Mouse (Mus musculus): Measurements from ENCODE around the gene Blvrb. TPM values are rescaled to one million over a fixed set of nuclear protein-coding genes. Genes with fewer than 3 reads are reported as not detected.
"Not testable (repeated sequence)": the region's sequence is repeated elsewhere in the genome, so short reads cannot be mapped to it uniquely, and the experiment has no call there.

Blvrb gene
- polyA plus RNA-seq, 1 experiment, result 15.8 TPM

DNA sequence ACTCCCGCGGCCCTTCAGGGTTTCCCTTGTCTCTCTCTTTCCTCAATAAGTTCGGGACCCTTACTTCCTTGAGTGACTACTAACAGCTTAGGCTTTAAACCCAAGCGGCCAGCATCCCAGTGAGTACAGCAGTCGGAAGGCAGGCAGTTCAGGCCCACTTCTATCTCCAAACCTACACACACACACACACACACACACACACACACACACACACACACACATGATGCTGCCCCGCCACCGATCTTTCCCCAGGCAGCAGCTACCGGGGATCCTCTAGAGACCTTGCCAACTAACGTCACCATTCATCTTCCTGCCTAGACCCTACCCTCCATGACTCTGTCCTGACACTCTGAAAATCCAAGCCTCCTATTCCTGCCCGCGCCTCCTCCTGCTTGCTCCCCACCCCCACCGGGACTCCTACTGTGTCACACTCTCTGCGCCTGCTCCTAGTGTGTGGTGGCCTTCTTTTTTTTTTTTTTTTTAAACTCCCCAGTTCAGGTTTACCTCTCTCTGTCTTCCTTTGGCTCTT is 40.0 kb downstream of the Blvrb start:
- TF ChIP-seq CTCF (IDR thresholded peaks at IDR 0.05; ENCODE audit: extremely low read depth, insufficient read depth, low read length) (no peak), POLR2A (IDR thresholded peaks at IDR 0.05; ENCODE audit: extremely low read depth, insufficient read depth, low read length) (no peak)
- Histone ChIP-seq H3K4me1 (ENCODE audit: control insufficient read depth, insufficient read depth, low read length) (no peaks in the 10 kb centered on the region; the same call in 1 of the 2 replicates), H3K4me3 (ENCODE audit: insufficient read depth, low read length) (peak overlapping the region; percentile 70), H3K27ac (ENCODE audit: insufficient read depth, low read length) (peak overlapping the region; percentile 94)

DNA sequence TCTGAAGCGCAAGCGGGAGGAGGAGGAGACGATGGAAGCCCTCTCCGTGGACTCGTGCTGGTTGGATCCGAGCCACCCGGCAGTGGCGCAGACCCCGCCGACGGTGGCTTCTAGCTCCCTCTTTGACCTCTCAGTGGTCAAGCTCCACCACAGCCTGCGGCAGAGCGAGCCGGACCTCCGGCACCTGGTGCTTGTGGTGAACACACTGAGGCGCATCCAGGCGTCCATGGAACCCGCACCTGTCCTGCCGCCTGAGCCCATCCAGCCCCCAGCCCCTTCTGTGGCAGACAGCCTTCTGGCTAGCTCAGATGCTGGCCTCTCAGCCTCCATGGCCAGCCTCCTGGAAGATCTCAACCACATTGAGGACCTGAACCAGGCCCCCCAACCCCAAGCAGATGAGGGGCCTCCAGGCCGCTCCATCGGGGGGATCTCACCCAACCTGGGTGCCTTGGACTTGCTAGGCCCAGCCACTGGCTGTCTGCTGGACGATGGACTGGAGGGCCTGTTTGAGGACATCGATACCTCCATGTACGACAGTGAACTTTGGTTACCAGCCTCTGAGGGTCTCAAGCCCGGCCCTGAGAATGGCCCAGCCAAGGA is 41.6 kb downstream of the Blvrb start:
- no peak overlapping the region for H3K4me3 ChIP-seq (ENCODE audit: insufficient read depth, low read length)
- H3K4me1 ChIP-seq (ENCODE audit: control insufficient read depth, insufficient read depth, low read length), result no peaks in the 10 kb centered on the region; the same call in 1 of the 2 replicates
- no peak overlapping the region for H3K27ac ChIP-seq (ENCODE audit: insufficient read depth, low read length)
- TF ChIP-seq POLR2A (IDR thresholded peaks at IDR 0.05; ENCODE audit: extremely low read depth, insufficient read depth, low read length), result no peak

DNA sequence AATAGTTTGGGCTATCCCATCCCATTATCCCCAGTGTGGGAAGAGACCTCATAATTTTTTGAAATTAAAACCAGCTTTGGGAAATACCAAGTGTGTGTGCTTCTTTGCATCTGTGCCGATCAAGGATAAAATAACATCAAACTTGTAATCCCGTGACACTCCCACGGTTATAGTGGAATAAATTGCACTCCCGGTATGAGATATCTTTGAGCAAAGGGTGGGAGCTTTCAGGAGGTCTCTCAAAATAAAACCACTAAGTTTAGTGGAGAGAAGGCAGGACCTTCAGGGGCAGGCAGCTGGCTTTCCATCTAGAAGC is 42.4 kb downstream of the Blvrb start:
- Histone ChIP-seq H3K4me1 (ENCODE audit: control insufficient read depth, insufficient read depth, low read length) (no peaks in the 10 kb centered on the region; the same call in 1 of the 2 replicates), H3K4me3 (ENCODE audit: insufficient read depth, low read length) (peak overlapping the region; percentile 45), H3K27ac (ENCODE audit: insufficient read depth, low read length) (peak overlapping the region; percentile 90; the same call in 1 of the 2 replicates)
- TF ChIP-seq POLR2A (IDR thresholded peaks at IDR 0.05; ENCODE audit: extremely low read depth, insufficient read depth, low read length) (no peak), CTCF (IDR thresholded peaks at IDR 0.05; ENCODE audit: extremely low read depth, insufficient read depth, low read length) (no peak)

DNA sequence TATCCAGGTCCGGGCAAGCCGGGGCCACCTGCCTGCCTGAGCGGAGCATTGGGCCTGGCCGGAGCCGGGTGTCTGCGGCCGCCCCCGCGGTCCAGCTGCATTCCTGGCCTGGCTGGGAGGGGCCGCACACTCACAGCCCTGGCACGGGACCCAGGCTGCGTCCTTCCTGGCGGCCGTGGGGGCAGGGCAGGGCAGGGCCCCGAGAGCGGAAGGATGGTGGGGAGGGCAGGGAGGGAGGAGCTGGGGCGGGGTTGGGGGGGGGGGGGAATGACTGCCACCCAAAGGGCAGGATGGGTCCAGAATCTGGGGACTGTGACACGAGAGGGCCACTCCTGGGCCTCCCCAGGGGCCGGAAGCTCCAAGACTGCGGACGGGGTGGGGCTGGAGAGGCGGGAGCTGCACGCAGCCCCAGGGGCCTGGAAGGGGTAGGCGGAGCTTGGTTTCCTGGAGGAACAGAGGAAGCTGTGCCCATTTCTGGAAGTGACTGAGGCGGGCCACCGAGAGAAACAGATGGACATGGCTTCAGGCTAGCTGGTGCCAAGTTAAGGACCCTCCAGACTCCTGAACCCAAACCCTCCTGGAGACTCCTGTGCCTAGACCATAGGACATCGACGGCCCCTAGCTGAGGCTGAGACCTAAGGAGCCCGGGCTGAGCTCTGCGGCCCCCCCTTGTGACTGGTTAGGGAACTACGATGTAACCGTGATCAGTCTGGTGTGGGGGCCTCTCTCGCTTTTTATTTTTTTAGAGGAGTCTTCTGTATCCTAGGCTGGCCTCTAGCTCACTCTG is 43.0 kb downstream of the Blvrb start:
- H3K4me1 ChIP-seq (ENCODE audit: control insufficient read depth, insufficient read depth, low read length), result no peaks in the 10 kb centered on the region; the same call in 1 of the 2 replicates
- peak overlapping the region; percentile 90 for H3K27ac ChIP-seq (ENCODE audit: insufficient read depth, low read length)
- 0 out of 2 replicates have a peak, but pooled peaks have one; percentile 33 for TF ChIP-seq POLR2A (IDR thresholded peaks at IDR 0.05; ENCODE audit: extremely low read depth, insufficient read depth, low read length)
- peak; percentile 47 for TF ChIP-seq CTCF (IDR thresholded peaks at IDR 0.05; ENCODE audit: extremely low read depth, insufficient read depth, low read length)
- H3K4me3 ChIP-seq (ENCODE audit: insufficient read depth, low read length), result peak overlapping the region; percentile 45

DNA sequence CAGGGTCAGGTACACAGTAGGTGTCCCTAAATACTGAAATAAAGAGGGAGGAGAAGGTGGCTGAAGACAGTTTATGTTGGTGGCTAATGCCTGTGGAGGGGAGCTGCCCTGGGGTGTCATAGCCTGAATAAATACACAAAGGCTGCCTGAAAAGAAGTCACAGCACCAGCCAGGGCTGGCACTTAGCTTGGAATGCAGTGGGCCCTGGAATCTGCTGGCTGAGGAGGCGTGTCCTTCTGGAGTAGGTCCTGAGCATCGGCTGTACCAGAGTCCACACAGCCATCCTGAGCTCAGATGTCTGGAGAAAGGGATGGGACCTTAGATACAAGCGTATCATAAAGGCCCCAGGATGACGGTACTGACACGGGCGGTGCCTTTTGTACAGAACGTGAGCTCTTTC is 44.1 kb downstream of the Blvrb start:
- no peak overlapping the region for H3K27ac ChIP-seq (ENCODE audit: insufficient read depth, low read length)
- no peak overlapping the region for H3K4me3 ChIP-seq (ENCODE audit: insufficient read depth, low read length)
- H3K4me1 ChIP-seq (ENCODE audit: control insufficient read depth, insufficient read depth, low read length), result no peaks in the 10 kb centered on the region; the same call in 1 of the 2 replicates
- TF ChIP-seq POLR2A (IDR thresholded peaks at IDR 0.05; ENCODE audit: extremely low read depth, insufficient read depth, low read length), result no peak
- no peak for TF ChIP-seq CTCF (IDR thresholded peaks at IDR 0.05; ENCODE audit: extremely low read depth, insufficient read depth, low read length)

DNA sequence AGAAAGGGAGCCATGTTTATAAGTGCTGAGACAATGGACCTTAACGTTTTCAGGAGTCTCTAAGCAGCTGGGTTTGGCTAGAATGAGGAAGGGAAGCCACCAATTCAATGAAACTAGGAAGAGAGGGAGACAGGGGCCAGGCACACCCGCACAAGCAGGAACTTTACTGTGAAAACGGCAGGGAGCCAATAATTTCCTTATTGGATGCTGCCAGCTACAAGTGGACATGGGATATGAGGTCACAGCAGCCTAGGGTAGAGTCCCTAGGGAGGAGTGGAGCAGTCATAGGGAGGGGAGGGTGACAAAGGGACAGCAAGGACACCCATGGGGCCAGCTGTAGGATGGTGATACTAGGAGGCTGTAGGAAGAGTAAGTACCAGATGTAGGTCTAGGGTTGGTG is 45.2 kb downstream of the Blvrb start:
- H3K4me3 ChIP-seq (ENCODE audit: insufficient read depth, low read length), result no peak overlapping the region
- no peak for TF ChIP-seq CTCF (IDR thresholded peaks at IDR 0.05; ENCODE audit: extremely low read depth, insufficient read depth, low read length)
- no peak for TF ChIP-seq POLR2A (IDR thresholded peaks at IDR 0.05; ENCODE audit: extremely low read depth, insufficient read depth, low read length)
- no peaks in the 10 kb centered on the region; the same call in 1 of the 2 replicates for H3K4me1 ChIP-seq (ENCODE audit: control insufficient read depth, insufficient read depth, low read length)
- H3K27ac ChIP-seq (ENCODE audit: insufficient read depth, low read length), result no peak overlapping the region

DNA sequence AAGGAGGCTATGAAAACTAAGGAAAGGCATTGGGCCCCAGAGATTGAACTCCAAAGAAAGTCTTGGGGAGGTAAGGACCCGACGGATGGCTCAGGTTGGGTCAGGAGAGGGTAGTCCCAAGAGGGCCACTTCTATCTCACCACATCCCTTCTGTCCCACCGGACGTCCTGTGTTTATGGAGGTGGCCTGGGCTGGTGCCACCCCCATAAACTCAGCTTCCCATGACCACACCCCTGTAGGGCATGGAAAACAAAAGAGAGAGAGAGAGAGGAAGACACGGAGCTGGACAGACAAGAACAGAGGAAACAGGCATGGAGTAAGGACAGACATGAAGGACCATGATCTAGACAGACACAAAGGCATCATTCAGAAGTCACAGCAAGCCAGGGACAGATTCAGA is 45.7 kb downstream of the Blvrb start:
- Histone ChIP-seq H3K4me3 (ENCODE audit: insufficient read depth, low read length) (no peak overlapping the region), H3K4me1 (ENCODE audit: control insufficient read depth, insufficient read depth, low read length) (no peaks in the 10 kb centered on the region), H3K27ac (ENCODE audit: insufficient read depth, low read length) (no peak overlapping the region)
- TF ChIP-seq POLR2A (IDR thresholded peaks at IDR 0.05; ENCODE audit: extremely low read depth, insufficient read depth, low read length) (no peak), CTCF (IDR thresholded peaks at IDR 0.05; ENCODE audit: extremely low read depth, insufficient read depth, low read length) (no peak)

DNA sequence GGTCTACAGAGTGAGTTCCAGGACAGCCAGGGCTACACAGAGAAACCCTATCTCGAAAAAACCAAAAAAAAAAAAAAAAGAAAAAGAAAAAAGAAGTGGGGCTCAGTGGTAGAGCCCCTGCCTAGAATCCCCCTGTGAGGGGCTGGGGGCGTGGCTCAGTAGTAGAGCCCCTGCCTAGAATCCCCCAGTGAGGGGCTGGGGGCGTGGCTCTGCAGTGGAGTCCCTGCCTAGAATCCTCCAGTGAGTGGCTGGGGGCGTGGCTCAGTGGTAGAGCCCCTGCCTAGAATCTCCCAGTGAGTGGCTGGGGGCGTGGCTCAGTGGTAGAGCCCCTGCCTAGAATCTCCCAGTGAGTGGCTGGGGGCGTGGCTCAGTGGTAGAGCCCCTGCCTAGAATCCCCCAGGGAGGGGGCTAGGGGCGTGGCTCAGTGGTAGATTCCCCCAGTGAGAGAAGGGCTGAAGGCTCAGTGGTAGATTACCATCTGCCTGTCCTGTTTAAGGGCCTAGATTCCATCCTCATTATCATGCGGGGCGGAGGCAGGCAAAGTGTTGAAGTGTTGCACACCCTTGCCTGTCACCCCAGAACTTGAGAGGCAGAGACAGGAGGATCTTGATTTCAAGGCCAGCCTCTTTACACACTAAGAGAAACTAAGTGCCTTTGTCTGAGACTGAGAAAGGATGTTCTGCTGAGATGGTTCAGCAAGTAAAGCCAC is 47.0 kb downstream of the Blvrb start:
- H3K4me1 ChIP-seq (ENCODE audit: control insufficient read depth, insufficient read depth, low read length); H3K27ac ChIP-seq (ENCODE audit: insufficient read depth, low read length); H3K4me3 ChIP-seq (ENCODE audit: insufficient read depth, low read length): not testable (repeated sequence)

DNA sequence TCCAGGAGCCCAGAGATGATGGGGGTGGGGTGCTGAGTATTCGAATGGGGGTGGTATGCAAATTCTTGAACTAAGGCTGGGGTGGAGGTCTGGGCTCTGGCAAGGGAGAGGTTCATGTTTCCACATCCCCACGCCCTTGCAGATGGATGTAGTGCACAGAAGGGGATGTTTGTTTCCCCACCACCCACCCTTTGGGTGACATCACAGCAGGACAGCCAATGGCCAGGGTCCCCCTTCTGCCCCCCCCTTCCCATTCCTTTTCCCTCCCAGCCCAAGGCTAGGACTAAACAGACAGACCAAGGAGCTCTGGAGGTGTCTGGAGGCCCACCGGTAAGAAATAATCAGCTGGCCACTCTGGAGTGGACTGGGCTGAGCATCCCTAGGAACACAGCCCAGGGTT is 51.3 kb downstream of the Blvrb start, which contains the start of gene Prx:
TSS of gene Prx (plus strand) at position 289 of the 400 bp plus-strand sequence.
- TF ChIP-seq CTCF (IDR thresholded peaks at IDR 0.05; ENCODE audit: extremely low read depth, insufficient read depth, low read length) (no peak), POLR2A (IDR thresholded peaks at IDR 0.05; ENCODE audit: extremely low read depth, insufficient read depth, low read length) (no peak)
- no peak within 1 kb of the TSS for H3K4me3 ChIP-seq (ENCODE audit: insufficient read depth, low read length)
- no peaks in the 10 kb centered on the region for H3K4me1 ChIP-seq (ENCODE audit: control insufficient read depth, insufficient read depth, low read length)
- no peak within 1 kb of the TSS for H3K27ac ChIP-seq (ENCODE audit: insufficient read depth, low read length)
